Mouse (Mus musculus) heart, embryonic 13.5 days (tissue): ENCODE results near the gene Gm43638. TPM values are rescaled to one million over a fixed set of nuclear protein-coding genes. Genes with fewer than 3 reads are reported as not detected.
"Not testable (repeated sequence)": the region's sequence is repeated elsewhere in the genome, so short reads cannot be mapped to it uniquely, and the experiment has no call there.

Experiments
- ATAC-seq: fragments of 200-750 bp; cut with Nextera tagmentation; 2 replicates; pipeline ENCODE4 v1.8.0; 2017; ENCODE audit warnings: moderate TSS enrichment; ENCODE audit not compliant: insufficient number of reproducible peaks, low FRiP score, low TSS enrichment; ENCODE audit errors: extremely low read depth
- H3K27ac ChIP-seq: fragments of 300-500 bp; sonication (generic); replicated peaks from 2 replicates; pipeline ENCODE4 v1.5.1; 2015; ENCODE audit warnings: moderate library complexity, mild to moderate bottlenecking, inconsistent platforms
- H3K27me3 ChIP-seq: fragments of 300-500 bp; sonication (generic); replicated peaks from 2 replicates; pipeline ENCODE4 v1.6.1; 2015; ENCODE audit warnings: mild to moderate bottlenecking, inconsistent platforms
- H3K36me3 ChIP-seq: fragments of 300-500 bp; sonication (generic); 2 replicates; pipeline ENCODE4 v1.6.1; 2015; ENCODE audit warnings: mild to moderate bottlenecking, inconsistent platforms
- H3K4me1 ChIP-seq: fragments of 300-500 bp; sonication (generic); 2 replicates; pipeline ENCODE4 v1.6.1; 2015; ENCODE audit warnings: inconsistent platforms
- H3K4me2 ChIP-seq: fragments of 300-500 bp; sonication (generic); 2 replicates; pipeline ENCODE4 v1.6.1; 2015; ENCODE audit warnings: inconsistent platforms, mild to moderate bottlenecking, moderate library complexity
- H3K4me3 ChIP-seq: fragments of 300-500 bp; sonication (generic); 2 replicates; pipeline ENCODE4 v1.5.1; 2015; ENCODE audit warnings: moderate library complexity, mild to moderate bottlenecking, inconsistent platforms
- H3K9ac ChIP-seq: fragments of 300-500 bp; sonication (generic); 2 replicates; pipeline ENCODE4 v1.6.1; 2015; ENCODE audit warnings: inconsistent platforms, mild to moderate bottlenecking, moderate library complexity
- H3K9me3 ChIP-seq: fragments of 300-500 bp; sonication (generic); 2 replicates; pipeline ENCODE4 v1.6.1; 2016; ENCODE audit warnings: inconsistent platforms
- WGBS: fragments of 180-500 bp; shearing (Covaris S2); methylation state at CpG from one replicate; pipeline ENCODE4 v1.1.7; 2015; ENCODE audit warnings: mixed read lengths; 5-methylcytosine and 5-hydroxymethylcytosine counted together
- polyA plus RNA-seq: library from polyadenylated mRNA; unstranded; fragments of >200 nt; fragmentation: Nextera tagmentation; extraction: Ambion mirVana; gene quantifications from 2 replicates; pipeline ENCODE4 v1.2.1, GENCODE M21; 2015

The Gm43638 gene
- polyA plus RNA-seq, result not detected in 2 replicates

GRCm38 (mm10) chr5:87486706-87487105 is at the start of gene Gm43638:
TSS of gene Gm43638 (minus strand) at chr5:87486806.
- not testable (repeated sequence) for H3K4me2 ChIP-seq, H3K36me3 ChIP-seq, ATAC-seq, H3K27ac ChIP-seq, H3K9ac ChIP-seq, H3K27me3 ChIP-seq, H3K4me1 ChIP-seq, H3K4me3 ChIP-seq, H3K9me3 ChIP-seq
- 70% methylated on average over 1 of the region's 1 CpGs for WGBS

GRCm38 (mm10) chr5:87535994-87536644 is 49.5 kb upstream of the Gm43638 start:
- no peak for ATAC-seq
- no peaks in the 10 kb centered on the region for H3K27me3 ChIP-seq
- H3K4me1 ChIP-seq, result no peaks in the 10 kb centered on the region
- H3K9ac ChIP-seq, result no peak overlapping the region
- 69% methylated on average over 4 of the region's 4 CpGs for WGBS
- H3K4me3 ChIP-seq, result no peak overlapping the region
- no peak overlapping the region for H3K4me2 ChIP-seq
- H3K9me3 ChIP-seq, result no peaks in the 10 kb centered on the region
- no peaks in the 10 kb centered on the region for H3K36me3 ChIP-seq
- no peak overlapping the region for H3K27ac ChIP-seq

DNA sequence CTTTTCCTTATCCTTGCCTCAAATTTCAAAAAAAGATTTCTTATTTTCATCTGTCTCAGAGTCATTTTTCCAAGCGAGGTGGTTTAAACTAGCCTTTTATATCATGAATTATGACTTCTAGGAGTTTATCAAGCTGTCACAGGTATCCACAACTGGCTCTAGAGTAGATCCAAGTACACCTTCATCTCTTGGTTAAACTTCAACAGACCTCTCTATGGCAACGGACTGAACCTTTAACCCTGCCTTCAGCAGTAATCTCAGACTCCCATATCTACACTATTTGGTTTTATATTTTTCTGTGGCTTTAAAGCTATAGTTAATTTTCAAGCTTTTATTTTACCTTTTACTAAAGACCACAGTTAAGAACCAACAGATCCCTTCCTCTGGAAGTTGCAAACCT is 45.7 kb upstream of the Gm43638 start:
- Histone ChIP-seq H3K4me1 (no peaks in the 10 kb centered on the region), H3K4me3 (no peak overlapping the region), H3K36me3 (no peaks in the 10 kb centered on the region), H3K27ac (no peak overlapping the region), H3K9ac (no peak overlapping the region), H3K27me3 (no peaks in the 10 kb centered on the region), H3K4me2 (no peak overlapping the region), H3K9me3 (no peaks in the 10 kb centered on the region)
- 57% methylated on average over 2 of the region's 2 CpGs for WGBS
- no peak for ATAC-seq

GRCm38 (mm10) chr5:87523561-87523960 is 37.0 kb upstream of the Gm43638 start:
- WGBS, result 62% methylated on average over 2 of the region's 2 CpGs
- not testable (repeated sequence) for ATAC-seq, H3K4me3 ChIP-seq, H3K4me2 ChIP-seq, H3K36me3 ChIP-seq, H3K9ac ChIP-seq, H3K27me3 ChIP-seq, H3K27ac ChIP-seq, H3K4me1 ChIP-seq, H3K9me3 ChIP-seq

GRCm38 (mm10) chr5:87505776-87506458 is 19.3 kb upstream of the Gm43638 start:
- Histone ChIP-seq H3K9me3 (no peaks in the 10 kb centered on the region), H3K36me3 (no peaks in the 10 kb centered on the region), H3K4me1 (no peaks in the 10 kb centered on the region), H3K27ac (no peak overlapping the region), H3K4me2 (no peak overlapping the region), H3K4me3 (no peak overlapping the region), H3K27me3 (no peaks in the 10 kb centered on the region), H3K9ac (no peak overlapping the region)
- no peak for ATAC-seq
- WGBS, result 57% methylated on average over 4 of the region's 4 CpGs

- H3K4me3 ChIP-seq, result no peak overlapping the region
- 66% methylated on average over 1 of the region's 1 CpGs for WGBS
- no peaks in the 10 kb centered on the region for H3K27me3 ChIP-seq
- no peak for ATAC-seq
- H3K27ac ChIP-seq, result no peak overlapping the region
- H3K9ac ChIP-seq, result no peak overlapping the region
- H3K9me3 ChIP-seq, result no peaks in the 10 kb centered on the region
- H3K36me3 ChIP-seq, result no peaks in the 10 kb centered on the region
- H3K4me2 ChIP-seq, result no peak overlapping the region
- H3K4me1 ChIP-seq, result no peaks in the 10 kb centered on the region
Measured at GRCm38 (mm10) chr5:87502687-87503086, 16.1 kb upstream of the Gm43638 start.

- H3K36me3 ChIP-seq, result no peaks in the 10 kb centered on the region
- H3K9ac ChIP-seq, result no peak overlapping the region
- no peaks in the 10 kb centered on the region for H3K27me3 ChIP-seq
- no peak overlapping the region for H3K27ac ChIP-seq
- H3K4me3 ChIP-seq, result no peak overlapping the region
- ATAC-seq, result no peak
- no peaks in the 10 kb centered on the region for H3K4me1 ChIP-seq
- no peaks in the 10 kb centered on the region for H3K9me3 ChIP-seq
- H3K4me2 ChIP-seq, result no peak overlapping the region
Measured at GRCm38 (mm10) chr5:87499341-87499740, 12.7 kb upstream of the Gm43638 start.

- H3K27ac ChIP-seq, result no peak overlapping the region
- H3K4me1 ChIP-seq, result no peaks in the 10 kb centered on the region
- ATAC-seq, result no peak
- no peaks in the 10 kb centered on the region for H3K36me3 ChIP-seq
- H3K4me3 ChIP-seq, result no peak overlapping the region
- no peak overlapping the region for H3K4me2 ChIP-seq
- no peaks in the 10 kb centered on the region for H3K9me3 ChIP-seq
- H3K27me3 ChIP-seq, result no peaks in the 10 kb centered on the region
- no peak overlapping the region for H3K9ac ChIP-seq
Measured at GRCm38 (mm10) chr5:87498936-87499335, 12.3 kb upstream of the Gm43638 start.

GRCm38 (mm10) chr5:87490771-87491170 is 4.2 kb upstream of the Gm43638 start, which contains the start of gene Ugt2a1:
TSS of gene Ugt2a1 (minus strand) at chr5:87490871.
- Histone ChIP-seq H3K36me3 (no peaks in the 10 kb centered on the region), H3K9me3 (no peaks in the 10 kb centered on the region), H3K4me3 (no peak within 1 kb of the TSS), H3K27me3 (no peaks in the 10 kb centered on the region), H3K4me1 (no peaks in the 10 kb centered on the region), H3K9ac (no peak within 1 kb of the TSS), H3K27ac (no peak within 1 kb of the TSS), H3K4me2 (no peak within 1 kb of the TSS)
- ATAC-seq, result no peak
- 77% methylated on average over 1 of the region's 1 CpGs for WGBS

- Histone ChIP-seq H3K4me3 (no peak within 1 kb of the TSS), H3K4me1 (no peaks in the 10 kb centered on the region), H3K9me3 (no peaks in the 10 kb centered on the region), H3K27ac (no peak within 1 kb of the TSS), H3K9ac (no peak within 1 kb of the TSS), H3K27me3 (no peaks in the 10 kb centered on the region), H3K4me2 (no peak within 1 kb of the TSS), H3K36me3 (no peaks in the 10 kb centered on the region)
- WGBS, result 70% methylated on average over 5 of the region's 5 CpGs
- no peak for ATAC-seq
Measured at GRCm38 (mm10) chr5:87482160-87482559, 4.4 kb downstream of the Gm43638 start, which contains the start of gene Ugt2a2. TSS of gene Ugt2a2 (minus strand) at chr5:87482260.

- no peak for ATAC-seq
- Histone ChIP-seq H3K27me3 (no peaks in the 10 kb centered on the region), H3K27ac (no peak overlapping the region), H3K9ac (no peak overlapping the region), H3K4me2 (no peak overlapping the region), H3K4me1 (no peaks in the 10 kb centered on the region), H3K36me3 (no peaks in the 10 kb centered on the region), H3K9me3 (no peaks in the 10 kb centered on the region), H3K4me3 (no peak overlapping the region)
- WGBS, result 37% methylated on average over 1 of the region's 1 CpGs
Measured at GRCm38 (mm10) chr5:87458810-87459209, 27.8 kb downstream of the Gm43638 start.

DNA sequence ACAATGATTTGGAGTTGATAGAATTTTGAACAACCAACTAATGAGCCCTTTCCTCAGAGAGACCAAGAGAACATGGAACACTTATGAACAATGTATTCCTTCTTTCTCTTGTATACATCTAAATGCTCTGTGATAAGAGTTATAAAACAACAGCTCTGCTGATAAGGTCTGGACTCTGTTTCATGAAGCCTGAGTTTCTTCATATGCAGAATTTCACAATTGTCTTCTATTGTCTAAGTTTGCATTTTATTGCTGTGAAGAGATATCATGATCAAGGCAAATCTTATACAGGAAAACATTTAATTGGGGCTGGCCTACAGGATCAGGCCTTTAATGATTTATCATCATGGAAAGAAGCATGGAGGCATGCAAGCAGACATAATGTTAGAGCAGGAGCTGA is 28.9 kb downstream of the Gm43638 start:
- H3K4me2 ChIP-seq, result no peak overlapping the region
- H3K9me3 ChIP-seq, result no peaks in the 10 kb centered on the region
- H3K36me3 ChIP-seq, result no peaks in the 10 kb centered on the region
- no peak overlapping the region for H3K9ac ChIP-seq
- no peak for ATAC-seq
- H3K4me1 ChIP-seq, result no peaks in the 10 kb centered on the region
- H3K27me3 ChIP-seq, result no peaks in the 10 kb centered on the region
- no peak overlapping the region for H3K27ac ChIP-seq
- H3K4me3 ChIP-seq, result no peak overlapping the region
